Mouse (Mus musculus): Measurements from ENCODE around the gene Gm10447.

The Gm10447 gene

GRCm38 (mm10) chr11:53478383-53479170 is 21.7 kb upstream of the Gm10447 start:
- in situ Hi-C loops (cut with MboI, MseI) = no loop called here

GRCm38 (mm10) chr11:53477833-53478232 is 20.9 kb upstream of the Gm10447 start:
- in situ Hi-C loops (cut with MboI, MseI) = no loop called here

GRCm38 (mm10) chr11:53475620-53476019 is 18.7 kb upstream of the Gm10447 start:
- in situ Hi-C loops (cut with MboI, MseI) = no loop called here

DNA sequence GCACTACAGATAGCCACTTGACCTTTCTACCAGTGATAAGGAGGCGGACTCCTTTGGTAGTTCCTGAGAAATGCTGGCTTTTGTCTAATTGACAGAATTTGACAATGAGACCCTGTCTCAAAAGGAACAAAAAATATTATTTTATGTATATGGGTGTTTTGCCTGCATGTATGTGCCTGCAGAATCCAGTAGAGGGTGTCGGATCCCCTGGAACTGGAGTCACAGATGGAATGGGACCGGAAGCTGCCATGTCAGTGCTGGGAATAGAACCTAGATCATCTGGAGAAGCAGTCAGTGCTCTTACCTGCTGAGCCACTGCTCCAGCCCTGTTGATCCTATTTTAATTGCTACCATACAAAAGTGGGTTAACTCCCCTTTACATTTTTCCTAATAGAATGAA is 15.8 kb upstream of the Gm10447 start:
- in situ Hi-C loops (cut with MboI, MseI) = no loop called here

GRCm38 (mm10) chr11:53469968-53470695 is 13.2 kb upstream of the Gm10447 start, which contains the start of gene Gm9837:
TSS of gene Gm9837 (minus strand) at chr11:53470479.
- in situ Hi-C loops (cut with MboI, MseI) = no loop called here

DNA sequence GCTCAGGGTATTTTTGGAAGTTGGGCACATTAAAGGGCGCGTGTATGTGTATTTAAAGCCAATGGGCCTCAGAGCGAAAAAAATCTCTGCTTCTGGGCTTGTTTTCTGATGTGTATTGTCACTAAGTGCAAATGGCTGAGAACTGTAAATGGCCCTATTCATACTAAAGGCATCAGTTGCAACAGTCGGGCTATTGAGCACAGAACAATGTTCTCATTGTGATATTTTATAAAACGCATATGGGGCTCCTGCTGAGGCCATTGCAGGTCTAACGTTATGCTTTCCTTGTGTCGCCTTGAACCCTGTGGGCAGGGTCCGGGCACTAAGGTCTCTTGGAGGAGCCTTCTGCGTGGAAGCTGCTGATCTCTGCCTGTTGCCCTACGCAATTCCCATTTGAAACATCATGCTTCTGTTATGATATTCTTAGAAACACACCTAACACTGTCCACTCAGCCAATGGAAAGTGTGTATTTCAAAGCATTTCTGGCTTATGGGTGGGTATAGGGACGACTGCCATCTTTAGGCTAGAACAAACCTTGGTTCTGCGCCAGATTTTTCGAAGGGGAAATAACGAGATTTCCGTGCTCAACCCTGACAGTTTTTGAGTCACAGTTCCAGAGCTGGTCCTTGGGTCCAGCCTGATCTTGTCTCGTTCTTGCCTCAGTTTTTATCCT is 12.5 kb upstream of the Gm10447 start:
- in situ Hi-C loops (cut with MboI, MseI) = no loop called here

DNA sequence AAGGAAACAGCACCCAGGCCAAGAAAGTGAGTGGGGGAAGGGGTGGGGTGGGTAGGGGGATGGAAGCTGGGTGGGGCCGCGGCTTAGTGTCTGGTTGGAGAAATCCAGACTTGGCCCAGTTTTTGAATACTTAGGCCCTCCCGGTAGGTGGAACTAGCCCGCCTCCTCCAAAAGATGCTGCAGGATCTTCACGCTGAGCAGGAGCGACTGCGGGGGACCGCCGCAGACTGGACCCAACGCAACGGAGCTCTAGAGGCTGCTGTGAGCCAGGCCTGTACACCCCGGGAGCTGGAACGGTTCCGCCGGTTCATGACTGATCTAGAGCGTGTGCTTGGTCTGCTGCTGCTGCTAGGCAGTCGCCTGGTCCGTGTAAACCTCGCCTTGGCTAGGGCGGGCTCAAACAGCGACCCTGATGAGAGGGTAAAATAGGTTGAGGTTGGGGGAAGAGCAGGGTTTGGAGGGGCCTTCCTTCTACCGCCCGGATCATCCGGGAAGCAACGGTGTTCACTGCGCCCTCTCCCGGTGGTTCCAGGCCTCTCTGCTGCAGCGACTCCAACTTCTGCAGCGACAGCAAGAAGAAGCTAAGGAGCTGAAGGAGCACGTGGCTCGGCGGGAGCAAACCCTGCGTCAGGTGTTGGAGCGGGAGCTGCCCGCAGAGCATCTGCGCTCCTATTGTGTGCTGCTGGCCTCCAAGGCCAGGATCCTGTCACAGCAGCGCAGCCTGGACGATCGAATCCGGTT is 9.5 kb upstream of the Gm10447 start:
- in situ Hi-C loops (cut with MboI, MseI) = no loop called here

GRCm38 (mm10) chr11:53463551-53464424 is 6.9 kb upstream of the Gm10447 start:
- in situ Hi-C loops (cut with MboI, MseI) = no loop called here

- in situ Hi-C loops (cut with MboI, MseI) = no loop called here
These were observed 4.8 kb upstream of the Gm10447 start for GRCm38 (mm10) chr11:53461727-53462126.

DNA sequence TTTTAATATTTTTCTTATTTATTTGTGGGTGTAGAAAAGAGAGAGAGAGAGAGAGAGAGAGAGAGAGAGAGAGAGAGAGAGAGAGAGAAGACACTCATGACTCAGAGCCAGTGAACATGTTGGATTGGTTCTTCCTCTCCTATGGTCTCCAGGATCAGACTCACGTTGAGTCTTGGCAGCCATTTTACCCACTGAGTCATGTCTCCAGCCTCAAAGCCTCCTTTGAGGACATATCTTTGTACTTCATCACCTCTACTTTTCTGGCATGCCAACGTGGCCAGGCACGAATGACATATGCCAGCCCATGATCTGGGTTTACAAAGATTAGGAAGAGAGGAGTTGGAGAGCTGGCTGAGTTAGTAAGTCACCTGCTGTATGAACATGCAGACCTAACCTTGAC is 3.3 kb upstream of the Gm10447 start:
- in situ Hi-C loops (cut with MboI, MseI) = no loop called here

DNA sequence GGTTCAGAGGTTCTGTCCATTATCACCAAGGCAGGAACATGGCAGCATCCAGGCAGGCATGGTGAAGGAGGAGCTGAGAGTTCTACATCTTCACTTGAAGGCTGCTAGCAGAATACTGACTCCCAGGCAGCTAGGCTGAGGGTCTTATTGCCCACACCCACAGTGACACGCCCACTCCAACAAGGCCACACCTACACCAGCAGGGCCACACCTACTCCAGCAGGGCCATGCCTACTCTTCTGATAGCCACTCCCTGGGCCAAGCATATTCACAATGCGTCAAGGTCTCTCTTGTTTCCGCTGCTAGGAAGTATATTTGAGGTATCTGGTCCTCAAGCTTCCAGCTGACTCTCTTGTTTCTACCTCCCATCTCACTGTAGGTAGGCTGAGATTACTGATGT is 2.1 kb upstream of the Gm10447 start:
- in situ Hi-C loops (cut with MboI, MseI) = no loop called here

GRCm38 (mm10) chr11:53457372-53457954 is 553 bp upstream of the Gm10447 start:
- in situ Hi-C loops (cut with MboI, MseI) = no loop called here

- in situ Hi-C loops (cut with MboI, MseI) = no loop called here
These were observed 3.9 kb downstream of the Gm10447 start for GRCm38 (mm10) chr11:53453031-53453430.

- in situ Hi-C loops (cut with MboI, MseI) = no loop called here
These were observed 4.5 kb downstream of the Gm10447 start for GRCm38 (mm10) chr11:53452396-53452795.

DNA sequence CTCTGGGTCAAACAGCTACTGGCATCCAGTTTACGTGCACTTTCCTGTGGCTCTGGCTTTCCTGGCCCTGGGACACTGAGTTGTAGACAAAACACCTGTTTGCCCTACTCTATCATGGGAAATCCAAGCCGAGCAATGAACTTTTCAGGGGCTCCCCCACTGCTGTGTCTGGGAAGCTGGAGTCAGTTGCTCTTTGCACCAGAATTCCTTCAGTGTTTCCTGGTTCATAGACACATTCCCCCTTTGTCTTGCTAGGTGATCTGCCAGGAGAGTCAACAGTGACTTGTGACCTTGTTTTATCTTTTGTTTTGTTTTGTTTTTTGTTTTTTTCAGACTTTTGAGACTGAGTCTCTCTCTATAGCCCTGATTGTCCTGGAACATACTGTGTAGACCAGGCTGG is 5.5 kb downstream of the Gm10447 start:
- in situ Hi-C loops (cut with MboI, MseI) = no loop called here

DNA sequence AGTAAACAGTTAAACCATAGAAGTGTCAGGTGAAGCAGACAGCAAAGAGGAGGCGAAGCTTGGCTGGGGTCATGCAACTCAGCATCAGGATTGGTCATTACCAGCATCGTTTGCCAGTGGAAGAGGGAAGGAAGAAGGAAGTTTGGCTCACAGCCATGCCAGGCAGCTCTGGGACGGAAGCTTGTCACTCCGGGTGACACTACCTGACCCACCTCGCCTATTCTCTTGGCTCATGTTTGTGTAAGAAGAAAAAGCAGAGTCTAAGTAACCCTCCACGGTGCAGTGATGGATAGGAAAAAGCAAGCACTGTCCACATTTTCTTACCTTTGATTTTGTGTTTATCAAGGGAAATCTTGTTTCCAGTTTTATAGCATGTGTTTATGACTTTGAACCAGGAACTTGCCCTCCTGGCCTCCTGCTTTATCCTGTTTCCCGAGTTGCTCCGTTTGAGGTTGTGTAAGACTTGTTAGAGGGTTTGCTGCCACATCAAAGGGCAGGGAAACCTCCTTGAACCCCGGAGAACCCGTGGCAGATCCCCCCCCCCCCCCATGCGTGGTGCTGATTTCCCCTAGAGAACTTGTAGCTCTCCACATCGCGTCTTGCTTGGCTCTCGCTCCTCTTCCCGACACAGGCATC is 6.7 kb downstream of the Gm10447 start:
- in situ Hi-C loops (cut with MboI, MseI) = no loop called here

GRCm38 (mm10) chr11:53448529-53448928 is 8.4 kb downstream of the Gm10447 start:
- in situ Hi-C loops (cut with MboI, MseI) = no loop called here

DNA sequence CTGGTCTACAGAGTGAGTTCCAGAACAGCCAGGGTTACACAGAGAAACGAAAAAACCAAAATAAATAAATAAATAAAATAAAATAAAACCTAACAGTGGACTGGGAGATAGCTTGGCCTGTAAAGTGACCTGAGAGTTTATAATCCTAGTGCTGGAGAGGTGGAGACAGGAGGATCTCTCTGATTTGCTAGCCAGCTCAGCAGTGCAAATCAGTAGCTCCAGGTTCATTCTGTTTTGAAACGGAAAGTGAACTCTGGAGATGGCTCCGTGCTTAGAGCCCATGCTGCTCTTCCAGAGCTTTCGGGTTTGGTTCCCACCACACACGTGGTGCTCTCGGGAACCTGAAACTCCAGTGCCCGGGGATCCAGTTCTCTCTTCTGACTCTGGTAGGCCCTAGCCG is 8.9 kb downstream of the Gm10447 start:
- in situ Hi-C loops (cut with MboI, MseI) = no loop called here

- in situ Hi-C loops (cut with MboI, MseI) = no loop called here
These were observed 10.7 kb downstream of the Gm10447 start for GRCm38 (mm10) chr11:53446183-53446582.

DNA sequence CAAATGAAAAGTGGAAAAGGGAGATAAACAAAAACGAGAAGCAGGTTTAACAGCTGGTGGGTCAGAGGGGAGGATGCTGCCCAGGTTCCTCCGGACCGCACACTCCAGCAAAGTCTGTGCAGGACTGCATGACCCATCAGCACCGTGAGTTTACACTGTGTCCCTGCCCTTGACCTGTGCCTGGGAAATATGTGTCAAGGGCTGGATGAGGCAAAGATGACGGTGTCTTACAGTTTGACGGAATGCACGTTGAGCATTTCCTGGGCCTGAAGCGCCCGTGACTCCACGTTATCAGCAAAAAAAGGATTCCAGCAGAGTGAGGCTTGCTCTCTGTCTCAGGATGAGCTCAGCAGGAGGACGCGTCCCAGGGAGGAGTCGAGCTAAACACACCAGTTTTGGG is 11.3 kb downstream of the Gm10447 start:
- in situ Hi-C loops (cut with MboI, MseI) = no loop called here
